Mouse (Mus musculus) ES-E14 (cell line): Measurements from ENCODE around the gene Lrrc29. TPM values are rescaled to one million over a fixed set of nuclear protein-coding genes. Genes with fewer than 3 reads are reported as not detected.

ENCODE experiments used
- DNase-seq: peaks from one replicate; pipeline ENCODE4 v3.0.0-alpha.2; 2013; ENCODE audit warnings: low read depth, low spot score
- H3K27ac ChIP-seq: 2 replicates; pipeline ENCODE4 v1.5.1; 2012; ENCODE audit warnings: low read depth, mild to moderate bottlenecking, low read length, moderate library complexity, mixed read lengths; ENCODE audit not compliant: poor library complexity, insufficient read depth, severe bottlenecking
- H3K36me3 ChIP-seq: 2 replicates; pipeline ENCODE4 v1.6.1; 2012; ENCODE audit warnings: mild to moderate bottlenecking, low read length, moderate library complexity, mixed read lengths; ENCODE audit not compliant: control insufficient read depth, poor library complexity, insufficient read depth, severe bottlenecking
- H3K4me1 ChIP-seq, 2 experiments: fragments of 150-350 bp in 1 of 2; sonication (generic) in 1 of 2; 2 replicates each; pipeline ENCODE4 v1.6.1; 2012; ENCODE audit warnings: low read length in 2 of 2, mild to moderate bottlenecking in 1 of 2, mixed read lengths in 1 of 2; ENCODE audit not compliant: control insufficient read depth in 2 of 2, insufficient read depth in 2 of 2, poor library complexity in 1 of 2
- H3K4me3 ChIP-seq, 2 experiments: fragments of 150-350 bp in 1 of 2; sonication (generic) in 1 of 2; 2 replicates each; pipeline ENCODE4 v1.5.1; 2012; ENCODE audit warnings: low read length in 2 of 2, low read depth in 1 of 2, mild to moderate bottlenecking in 1 of 2, mixed read lengths in 1 of 2; ENCODE audit not compliant: insufficient read depth in 1 of 2, poor library complexity in 1 of 2, severe bottlenecking in 1 of 2
- H3K9ac ChIP-seq: 2 replicates; pipeline ENCODE4 v1.6.1; 2012; ENCODE audit warnings: low read depth, mild to moderate bottlenecking, low read length, mixed read lengths; ENCODE audit not compliant: poor library complexity, insufficient read depth, severe bottlenecking
- H3K9me3 ChIP-seq: fragments of 150-350 bp; sonication (generic); 2 replicates; pipeline ENCODE4 v1.6.1; 2012; ENCODE audit warnings: low read depth, mild to moderate bottlenecking, low read length; ENCODE audit not compliant: control insufficient read depth, insufficient read depth
- CHD2 ChIP-seq: IDR thresholded peaks from 2 replicates; pipeline ENCODE4 v1.6.1; 2014; ENCODE audit warnings: mild to moderate bottlenecking, low read depth, low read length, inconsistent platforms
- HCFC1 ChIP-seq: IDR thresholded peaks from 2 replicates; pipeline ENCODE4 v1.6.1; 2012; ENCODE audit warnings: low read length, inconsistent platforms, borderline replicate concordance; ENCODE audit not compliant: insufficient read depth
- MAFK ChIP-seq: IDR thresholded peaks from 2 replicates; pipeline ENCODE4 v1.6.1; 2014; ENCODE audit warnings: mild to moderate bottlenecking, low read depth, low read length, inconsistent platforms; ENCODE audit not compliant: insufficient read depth
- ZC3H11A ChIP-seq: IDR thresholded peaks from 2 replicates; pipeline ENCODE4 v1.6.1; 2012; ENCODE audit warnings: low read depth, mild to moderate bottlenecking, inconsistent platforms, low read length, borderline replicate concordance
- ZNF384 ChIP-seq: IDR thresholded peaks from 2 replicates; pipeline ENCODE4 v1.6.1; 2012; ENCODE audit warnings: low read depth, low read length, inconsistent platforms
- in situ Hi-C, 2 experiments: fragments of 600-800 bp; cut with MboI; formaldehyde crosslinking; loops; one replicate each; pipeline ENCODE4 v1.15.1; 2025; ENCODE audit warnings: low sequenced_read_pairs in 2 of 2, inconsistent platforms in 1 of 2; ENCODE audit not compliant: unreplicated experiment in 2 of 2
- total RNA-seq: library from RNA; depleted of rRNA; stranded (reverse); fragments of 300-350 nt; gene quantifications from 2 replicates; pipeline ENCODE4 v1.2.3, GENCODE M21; 2012

Lrrc29 gene
- total RNA-seq, 1 experiment: 2.8 TPM

- in situ Hi-C loops: no loop called here
- no peak overlapping the region for H3K27ac ChIP-seq
- H3K4me3 ChIP-seq: no peak overlapping the region
- H3K9ac ChIP-seq: no peak overlapping the region
- DNase-seq: no peak
- peaks cover 39% of the 10 kb centered on the region for H3K36me3 ChIP-seq
- peaks cover 0 to 9% of the 10 kb centered on the region in 2 experiments; a peak in 1 of 4 replicates for H3K4me1 ChIP-seq
- no peaks in the 10 kb centered on the region for H3K9me3 ChIP-seq
- no peak for TF ChIP-seq ZC3H11A
- TF ChIP-seq ZNF384: no peak
- TF ChIP-seq CHD2: no peak
- no peak for TF ChIP-seq HCFC1
- no peak for TF ChIP-seq MAFK
These were observed 6.4 kb upstream of the Lrrc29 start for GRCm38 (mm10) chr8:105332523-105332922.

DNA sequence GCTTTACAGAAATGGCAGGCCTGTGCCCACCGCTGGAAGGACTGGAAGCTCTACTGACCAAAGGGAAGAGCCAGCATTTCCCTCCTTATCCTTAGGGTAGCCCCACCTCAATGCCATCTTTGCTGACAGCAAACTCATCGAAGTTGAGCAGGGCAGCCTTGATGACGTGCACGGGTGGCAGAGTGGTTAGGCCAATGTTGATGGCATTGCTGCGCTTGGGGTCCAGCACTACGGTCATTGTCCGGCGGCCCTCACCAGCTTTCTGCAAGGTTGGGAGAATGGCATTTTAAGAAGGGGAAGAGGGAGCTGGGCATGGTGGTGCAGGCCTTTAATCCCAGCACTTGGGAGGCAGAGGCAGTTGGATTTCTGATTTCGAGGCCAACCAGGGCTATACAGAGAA lies 5.9 kb upstream of the Lrrc29 start:
- TF ChIP-seq HCFC1 (no peak), MAFK (no peak), ZC3H11A (no peak), ZNF384 (no peak), CHD2 (no peak)
- H3K4me3 ChIP-seq: no peak overlapping the region
- H3K9me3 ChIP-seq: no peaks in the 10 kb centered on the region
- in situ Hi-C loops: no loop called here
- H3K36me3 ChIP-seq: peaks cover 39% of the 10 kb centered on the region
- H3K9ac ChIP-seq: no peak overlapping the region
- no peak for DNase-seq
- H3K27ac ChIP-seq: no peak overlapping the region
- peaks cover 0 to 7% of the 10 kb centered on the region in 2 experiments; a peak in 1 of 4 replicates for H3K4me1 ChIP-seq

DNA sequence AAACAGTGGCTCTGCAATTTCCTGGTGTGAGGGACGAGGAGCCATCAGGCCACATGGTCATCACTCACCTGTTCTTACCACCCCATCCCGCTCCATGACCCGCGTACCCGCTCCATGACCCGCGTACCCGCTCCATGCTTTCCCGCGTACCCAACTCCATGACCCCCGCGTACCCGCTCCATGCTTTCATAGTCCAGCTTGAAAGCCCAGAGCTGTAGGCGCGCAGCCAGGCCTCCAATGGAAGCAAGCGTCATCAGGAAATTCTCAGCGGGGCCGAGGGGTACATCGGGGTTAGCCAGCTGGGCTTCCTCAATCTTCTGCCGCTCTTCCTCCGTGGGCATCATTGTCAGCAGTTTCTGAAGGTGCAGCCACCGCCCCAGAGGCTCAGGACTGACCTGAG lies 5.4 kb upstream of the Lrrc29 start:
- Histone ChIP-seq H3K4me3 (no peak overlapping the region), H3K27ac (no peak overlapping the region), H3K9me3 (no peaks in the 10 kb centered on the region), H3K4me1 (peaks cover 0 to 5% of the 10 kb centered on the region in 2 experiments; a peak in 1 of 4 replicates), H3K36me3 (peaks cover 39% of the 10 kb centered on the region), H3K9ac (0 out of 2 replicates have a peak overlapping the region, but pooled peaks have one; percentile 5)
- in situ Hi-C loops: no loop called here
- TF ChIP-seq CHD2 (no peak), MAFK (no peak), HCFC1 (no peak), ZNF384 (no peak), ZC3H11A (no peak)
- no peak for DNase-seq

DNA sequence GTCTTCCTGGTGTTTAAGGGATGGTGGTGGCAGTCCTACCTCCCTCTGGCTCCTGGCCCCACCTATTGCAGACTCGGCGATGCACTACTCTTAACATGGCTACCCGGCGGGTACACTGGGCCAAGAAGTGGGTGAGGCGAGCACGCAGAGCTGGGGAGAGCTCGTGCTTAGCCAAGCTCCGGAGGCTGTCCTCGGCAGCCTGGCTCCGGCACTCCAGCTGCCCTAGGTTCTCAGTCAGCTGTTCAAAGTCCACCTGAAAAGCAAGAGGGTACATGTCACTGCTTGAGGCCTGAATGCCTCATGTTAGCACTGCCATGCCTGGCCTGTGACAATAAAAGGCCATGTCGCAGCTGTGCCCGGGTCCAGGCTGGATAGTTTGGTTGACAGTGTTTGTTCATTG lies 4.2 kb upstream of the Lrrc29 start:
- Histone ChIP-seq H3K4me1 (peaks cover 0 to 7% of the 10 kb centered on the region in 2 experiments; a peak in 1 of 4 replicates), H3K4me3 (no peak overlapping the region), H3K36me3 (peaks cover 37% of the 10 kb centered on the region), H3K9me3 (no peaks in the 10 kb centered on the region), H3K27ac (no peak overlapping the region), H3K9ac (no peak overlapping the region)
- in situ Hi-C loops: no loop called here
- no peak for DNase-seq
- TF ChIP-seq ZC3H11A (no peak), HCFC1 (no peak), ZNF384 (no peak), CHD2 (no peak), MAFK (no peak)

- Histone ChIP-seq H3K9ac (peak overlapping the region; percentile 74), H3K36me3 (peaks cover 36% of the 10 kb centered on the region), H3K9me3 (no peaks in the 10 kb centered on the region), H3K4me1 (peaks cover 0 to 8% of the 10 kb centered on the region in 2 experiments; a peak in 1 of 4 replicates), H3K27ac (no peak overlapping the region), H3K4me3 (peak overlapping the region; percentile 73 to 100)
- TF ChIP-seq ZC3H11A: no peak
- TF ChIP-seq ZNF384: no peak
- no peak for TF ChIP-seq MAFK
- TF ChIP-seq HCFC1: no peak
- no peak for TF ChIP-seq CHD2
- DNase-seq: no peak
- in situ Hi-C loops: no loop called here
These were observed 890 bp upstream of the Lrrc29 start for GRCm38 (mm10) chr8:105326968-105327367.
